Mouse (Mus musculus): Measurements from ENCODE around the gene Lpar1.

DNA sequence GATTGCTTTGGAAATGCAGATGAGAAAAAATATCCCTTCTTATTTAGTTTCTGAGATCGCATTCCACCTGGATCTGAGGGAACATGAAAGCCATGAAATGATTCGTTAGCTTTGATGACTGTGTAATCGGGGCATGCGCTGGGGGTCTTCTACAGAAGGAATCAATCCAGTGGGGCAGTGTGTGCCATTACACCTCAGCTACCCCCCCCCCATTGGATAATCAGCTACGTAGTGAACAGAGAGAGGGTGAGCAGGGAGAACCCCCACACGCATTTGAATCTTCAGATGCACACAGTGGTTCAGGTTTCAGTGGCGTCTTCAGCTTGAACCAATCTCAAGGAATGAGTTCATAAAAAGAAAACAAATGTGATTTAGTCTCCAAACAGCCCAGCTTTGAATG is 115.0 kb downstream of the Lpar1 start:
- TF ChIP-seq CTCF (IDR thresholded peaks at IDR 0.05; ENCODE audit: low read depth) (no peak), EP300 (IDR thresholded peaks at IDR 0.05; ENCODE audit: low read depth) (no peak)
